Mouse (Mus musculus): ENCODE data around the gene Sfn. TPM values are rescaled to one million over a fixed set of nuclear protein-coding genes. Genes with fewer than 3 reads are reported as not detected.

The Sfn gene
- total and polyA plus RNA-seq, 2 experiments: 0.54 to 0.55 TPM

GRCm38 (mm10) chr4:133615416-133615815, 13.4 kb upstream of the Sfn start:
- no peak for TF ChIP-seq CTCF (IDR thresholded peaks at IDR 0.05; ENCODE audit: low read depth, low read length)
- TF ChIP-seq POLR2A (IDR thresholded peaks at IDR 0.05; ENCODE audit: extremely low read depth, insufficient read depth, low read length): no peak
- Histone ChIP-seq H3K79me2 (ENCODE audit: control insufficient read depth, insufficient read depth, low read length) (no peaks in the 10 kb centered on the region), H3K9ac (ENCODE audit: low read depth, low read length) (no peak overlapping the region), H3K4me1 (ENCODE audit: control insufficient read depth, insufficient read depth, low read length) (peaks cover 4% of the 10 kb centered on the region), H3K36me3 (ENCODE audit: control insufficient read depth, insufficient read depth, low read length) (no peaks in the 10 kb centered on the region; the same call in 1 of the 2 replicates), H3K4me3 (ENCODE audit: insufficient read depth, low read depth, low read length) (no peak overlapping the region), H3K27ac (replicated peaks; ENCODE audit: insufficient read depth, low read depth, low read length) (0 out of 2 replicates have a peak overlapping the region, but pooled peaks have one; percentile 5), H3K27me3 (ENCODE audit: control insufficient read depth, insufficient read depth, low read length) (no peaks in the 10 kb centered on the region)
- 86% methylated on average over 10 of the region's 10 CpGs for WGBS
- peak; percentile 12 for DNase-seq (ENCODE audit: extremely low read depth, low read depth, low spot score)

DNA sequence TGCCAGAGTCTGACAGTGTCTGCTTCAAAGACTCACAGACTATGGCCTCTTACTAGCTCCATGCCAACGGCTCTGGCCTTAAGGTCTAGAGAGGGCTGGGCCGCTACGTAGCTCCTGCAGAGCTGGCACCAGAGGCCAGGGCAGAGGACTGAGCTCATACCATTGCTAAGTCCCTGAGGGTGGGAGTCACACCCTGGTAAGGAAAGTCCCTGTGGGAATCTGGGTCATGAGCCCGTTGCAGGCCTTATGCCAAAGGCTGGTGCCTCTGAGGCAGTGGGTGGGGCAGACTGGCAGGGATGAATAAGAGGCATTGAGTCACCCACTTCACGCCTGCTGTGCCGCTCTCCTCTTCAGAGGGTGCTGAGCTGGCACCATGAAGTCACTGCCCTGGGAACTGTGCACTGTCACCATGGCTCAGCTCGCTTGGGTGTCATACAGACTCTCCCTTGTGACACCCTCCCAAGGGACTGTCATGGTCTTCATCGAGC, 12.3 kb upstream of the Sfn start:
- Histone ChIP-seq H3K79me2 (ENCODE audit: control insufficient read depth, insufficient read depth, low read length) (no peaks in the 10 kb centered on the region), H3K9ac (ENCODE audit: low read depth, low read length) (no peak overlapping the region), H3K4me3 (ENCODE audit: insufficient read depth, low read depth, low read length) (no peak overlapping the region), H3K4me1 (ENCODE audit: control insufficient read depth, insufficient read depth, low read length) (no peaks in the 10 kb centered on the region), H3K27me3 (ENCODE audit: control insufficient read depth, insufficient read depth, low read length) (no peaks in the 10 kb centered on the region), H3K36me3 (ENCODE audit: control insufficient read depth, insufficient read depth, low read length) (no peaks in the 10 kb centered on the region; the same call in 1 of the 2 replicates), H3K27ac (replicated peaks; ENCODE audit: insufficient read depth, low read depth, low read length) (no peak overlapping the region)
- no peak for TF ChIP-seq CTCF (IDR thresholded peaks at IDR 0.05; ENCODE audit: low read depth, low read length)
- TF ChIP-seq POLR2A (IDR thresholded peaks at IDR 0.05; ENCODE audit: extremely low read depth, insufficient read depth, low read length): no peak
- WGBS: 82% methylated on average over 8 of the region's 8 CpGs
- DNase-seq (ENCODE audit: extremely low read depth, low read depth, low spot score): no peak

DNA sequence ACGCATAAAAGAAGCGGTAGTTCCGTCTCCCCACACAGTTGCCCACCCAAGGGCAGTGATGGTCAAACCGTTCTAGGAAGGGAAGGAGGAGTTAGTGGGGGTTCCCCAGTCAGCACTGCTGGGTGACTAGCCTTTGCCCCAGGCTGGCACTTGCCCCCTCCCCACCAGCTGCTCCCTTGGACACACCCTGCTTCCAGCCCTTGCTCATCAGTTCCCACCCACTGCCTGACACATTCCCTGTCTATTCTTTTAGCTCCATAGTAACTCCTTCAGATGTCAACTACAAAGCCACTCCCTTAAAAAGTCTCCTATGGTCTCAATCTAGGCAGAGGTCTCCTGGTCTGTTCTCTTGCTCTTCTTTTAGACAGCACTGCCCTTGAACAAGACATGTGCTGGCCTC, 11.9 kb upstream of the Sfn start:
- WGBS: 89% methylated on average over 4 of the region's 4 CpGs
- no peak overlapping the region for H3K4me3 ChIP-seq (ENCODE audit: insufficient read depth, low read depth, low read length)
- H3K9ac ChIP-seq (ENCODE audit: low read depth, low read length): no peak overlapping the region
- H3K36me3 ChIP-seq (ENCODE audit: control insufficient read depth, insufficient read depth, low read length): no peaks in the 10 kb centered on the region; the same call in 1 of the 2 replicates
- DNase-seq (ENCODE audit: extremely low read depth, low read depth, low spot score): no peak
- no peaks in the 10 kb centered on the region for H3K27me3 ChIP-seq (ENCODE audit: control insufficient read depth, insufficient read depth, low read length)
- H3K4me1 ChIP-seq (ENCODE audit: control insufficient read depth, insufficient read depth, low read length): no peaks in the 10 kb centered on the region
- no peaks in the 10 kb centered on the region for H3K79me2 ChIP-seq (ENCODE audit: control insufficient read depth, insufficient read depth, low read length)
- TF ChIP-seq CTCF (IDR thresholded peaks at IDR 0.05; ENCODE audit: low read depth, low read length): no peak
- H3K27ac ChIP-seq (replicated peaks; ENCODE audit: insufficient read depth, low read depth, low read length): no peak overlapping the region

DNA sequence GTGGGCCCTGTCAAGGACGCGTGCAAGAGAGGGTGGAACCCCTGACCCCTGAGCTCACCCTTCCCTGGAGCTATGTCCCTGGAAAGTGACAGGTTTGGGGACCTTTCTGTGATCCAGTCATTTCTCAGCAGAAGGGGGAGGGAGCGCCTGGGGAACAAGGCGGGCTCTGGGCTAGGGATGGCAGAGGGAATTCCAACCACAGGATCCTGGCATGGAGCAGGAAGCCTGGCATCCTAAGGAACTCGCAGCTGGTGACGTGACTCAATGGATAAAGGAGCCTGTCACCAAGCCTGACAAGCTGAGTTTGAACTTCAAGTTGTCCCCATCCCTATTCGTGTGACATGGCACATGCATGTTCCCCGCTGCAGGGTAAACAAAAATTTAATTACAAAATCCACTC, 11.1 kb upstream of the Sfn start:
- H3K4me1 ChIP-seq (ENCODE audit: control insufficient read depth, insufficient read depth, low read length): no peaks in the 10 kb centered on the region
- 95% methylated on average over 8 of the region's 8 CpGs for WGBS
- no peak for TF ChIP-seq CTCF (IDR thresholded peaks at IDR 0.05; ENCODE audit: low read depth, low read length)
- no peak for TF ChIP-seq POLR2A (IDR thresholded peaks at IDR 0.05; ENCODE audit: extremely low read depth, insufficient read depth, low read length)
- no peak overlapping the region for H3K4me3 ChIP-seq (ENCODE audit: insufficient read depth, low read depth, low read length)
- H3K36me3 ChIP-seq (ENCODE audit: control insufficient read depth, insufficient read depth, low read length): no peaks in the 10 kb centered on the region; the same call in 1 of the 2 replicates
- H3K27me3 ChIP-seq (ENCODE audit: control insufficient read depth, insufficient read depth, low read length): no peaks in the 10 kb centered on the region
- H3K27ac ChIP-seq (replicated peaks; ENCODE audit: insufficient read depth, low read depth, low read length): no peak overlapping the region
- no peak for DNase-seq (ENCODE audit: extremely low read depth, low read depth, low spot score)
- no peak overlapping the region for H3K9ac ChIP-seq (ENCODE audit: low read depth, low read length)
- H3K79me2 ChIP-seq (ENCODE audit: control insufficient read depth, insufficient read depth, low read length): no peaks in the 10 kb centered on the region

- no peaks in the 10 kb centered on the region for H3K4me1 ChIP-seq (ENCODE audit: control insufficient read depth, insufficient read depth, low read length)
- no peaks in the 10 kb centered on the region; the same call in 1 of the 2 replicates for H3K36me3 ChIP-seq (ENCODE audit: control insufficient read depth, insufficient read depth, low read length)
- DNase-seq (ENCODE audit: extremely low read depth, low read depth, low spot score): no peak
- over 99% methylated on average over 7 of the region's 7 CpGs for WGBS
- TF ChIP-seq CTCF (IDR thresholded peaks at IDR 0.05; ENCODE audit: low read depth, low read length): peak; percentile 12; the same call in 1 of the 2 replicates
- TF ChIP-seq POLR2A (IDR thresholded peaks at IDR 0.05; ENCODE audit: extremely low read depth, insufficient read depth, low read length): no peak
- no peak overlapping the region for H3K4me3 ChIP-seq (ENCODE audit: insufficient read depth, low read depth, low read length)
- no peaks in the 10 kb centered on the region for H3K79me2 ChIP-seq (ENCODE audit: control insufficient read depth, insufficient read depth, low read length)
- H3K27me3 ChIP-seq (ENCODE audit: control insufficient read depth, insufficient read depth, low read length): no peaks in the 10 kb centered on the region
- H3K9ac ChIP-seq (ENCODE audit: low read depth, low read length): no peak overlapping the region
- no peak overlapping the region for H3K27ac ChIP-seq (replicated peaks; ENCODE audit: insufficient read depth, low read depth, low read length)
These were observed 10.4 kb upstream of the Sfn start for GRCm38 (mm10) chr4:133612416-133612815.

DNA sequence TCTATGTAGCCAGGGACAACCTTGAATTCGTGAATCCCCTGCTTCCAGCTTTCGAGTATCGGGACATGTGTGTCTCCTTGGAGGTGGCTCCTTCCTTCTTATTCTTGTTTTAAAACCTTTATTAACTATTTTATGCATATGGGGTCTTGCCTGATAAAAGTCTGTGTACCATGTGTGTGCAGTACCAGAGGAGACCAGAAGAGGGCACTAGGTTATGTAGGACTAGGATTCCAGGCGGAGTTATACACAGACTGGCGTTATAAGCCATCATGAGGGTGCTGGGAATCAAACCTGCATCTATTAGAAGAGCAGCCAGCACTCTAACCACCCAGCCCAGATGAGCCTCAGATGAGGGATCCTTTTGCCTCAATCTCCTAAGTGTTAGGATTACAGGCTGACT, 9.8 kb upstream of the Sfn start:
- Histone ChIP-seq H3K27me3 (ENCODE audit: control insufficient read depth, insufficient read depth, low read length) (no peaks in the 10 kb centered on the region), H3K4me1 (ENCODE audit: control insufficient read depth, insufficient read depth, low read length) (no peaks in the 10 kb centered on the region), H3K36me3 (ENCODE audit: control insufficient read depth, insufficient read depth, low read length) (no peaks in the 10 kb centered on the region; the same call in 1 of the 2 replicates), H3K4me3 (ENCODE audit: insufficient read depth, low read depth, low read length) (no peak overlapping the region), H3K79me2 (ENCODE audit: control insufficient read depth, insufficient read depth, low read length) (no peaks in the 10 kb centered on the region), H3K27ac (replicated peaks; ENCODE audit: insufficient read depth, low read depth, low read length) (no peak overlapping the region), H3K9ac (ENCODE audit: low read depth, low read length) (no peak overlapping the region)
- no peak for DNase-seq (ENCODE audit: extremely low read depth, low read depth, low spot score)
- 99% methylated on average over 5 of the region's 5 CpGs for WGBS
- TF ChIP-seq POLR2A (IDR thresholded peaks at IDR 0.05; ENCODE audit: extremely low read depth, insufficient read depth, low read length): no peak
- peak; percentile 16; the same call in 1 of the 2 replicates for TF ChIP-seq CTCF (IDR thresholded peaks at IDR 0.05; ENCODE audit: low read depth, low read length)

Measured in liver, adult 2 months (tissue).